16 mouse cellular contexts compared by ENCODE assay signal in genomic region chr16:51767556-51767955, GRCm38 (mm10).
A peak's percentile ranks its signal among the peaks of the same experiment; 100 is the strongest.
DNase-seq lines count a peak whose midpoint lies in the region; ATAC-seq and TF ChIP-seq lines count a peak whose summit lies in the region.
"Had no signal": no experiment of that assay in that cellular context is flagged by ENCODE, and none has a peak within 500 bp of the region (broad histone marks: within the 10 kb centered on the region; RNA-seq: fewer than 3 reads in every experiment).

No protein-coding gene starts in this region.

- H3K27me3 ChIP-seq in lung, embryonic 14.5 days (ENCODE audit: insufficient read depth, low read length), result no peaks in the 10 kb centered on the region
- H3K27me3 ChIP-seq: forebrain, embryonic 13.5 days; heart, embryonic 15.5 days; hindbrain, embryonic 13.5 days; midbrain, embryonic 13.5 days had no signal

- H3K4me3 ChIP-seq in lung, embryonic 14.5 days (ENCODE audit: low read depth, low read length), result no peak overlapping the region
- H3K4me3 ChIP-seq in lung, adult 2 months (replicated peaks; ENCODE audit: extremely low read depth, low read depth, low read length), result no peak overlapping the region
- H3K4me3 ChIP-seq: forebrain, embryonic 13.5 days; heart, embryonic 15.5 days; hindbrain, embryonic 13.5 days; midbrain, embryonic 13.5 days had no signal

- no peak overlapping the region for H3K27ac ChIP-seq in lung, embryonic 14.5 days (ENCODE audit: low read depth)
- H3K27ac ChIP-seq: forebrain, embryonic 13.5 days; heart, embryonic 15.5 days; hindbrain, embryonic 13.5 days; midbrain, embryonic 13.5 days had no signal

- no peaks in the 10 kb centered on the region for H3K36me3 ChIP-seq in lung, embryonic 14.5 days (ENCODE audit: insufficient read depth)
- H3K36me3 ChIP-seq: heart, embryonic 15.5 days; hindbrain, embryonic 13.5 days; midbrain, embryonic 13.5 days had no signal

- DNase-seq in lung, embryonic 14.5 days, result peak; percentile 17
- DNase-seq in lung, adult 2 months, result no peak
- DNase-seq in adrenal gland, adult 18-20 months (ENCODE audit: low spot score in 2 of 2), result peak; percentile 26 to 40
- DNase-seq in adrenal gland, postnatal 36 days, result peak; percentile 68 to 72
- DNase-seq in kidney, postnatal 25 days, result peak; percentile 58 to 75
- no peak for DNase-seq in left cerebral cortex, adult 8-10 months (ENCODE audit: low spot score in 2 of 2)
- DNase-seq in frontal cortex, postnatal 14 days (ENCODE audit: low spot score in 2 of 2), result no peak
- DNase-seq: cerebellum, adult 8-10 months; heart, adult 11 months; right cerebral cortex, postnatal 14 days; thymus, postnatal 36 days had no signal

- H3K4me2 ChIP-seq in lung, embryonic 14.5 days, result no peak overlapping the region
- H3K4me2 ChIP-seq: forebrain, embryonic 13.5 days; heart, embryonic 15.5 days; hindbrain, embryonic 13.5 days; midbrain, embryonic 13.5 days had no signal

- no peaks in the 10 kb centered on the region for H3K4me1 ChIP-seq in lung, embryonic 14.5 days (ENCODE audit: insufficient read depth)
- H3K4me1 ChIP-seq in lung, adult 2 months (ENCODE audit: control insufficient read depth, insufficient read depth, low read length), result no peaks in the 10 kb centered on the region
- H3K4me1 ChIP-seq: forebrain, embryonic 13.5 days; heart, embryonic 15.5 days; hindbrain, embryonic 13.5 days; midbrain, embryonic 13.5 days had no signal

- TF ChIP-seq POLR2A in lung, adult 2 months (IDR thresholded peaks at IDR 0.05; ENCODE audit: borderline replicate concordance, extremely low read depth, low read depth, low read length), result no peak

- H3K9ac ChIP-seq in lung, embryonic 14.5 days, result no peak overlapping the region
- H3K9ac ChIP-seq: forebrain, embryonic 13.5 days; heart, embryonic 15.5 days; hindbrain, embryonic 13.5 days; midbrain, embryonic 13.5 days had no signal

- no peak for ATAC-seq in lung, embryonic 14.5 days (ENCODE audit: insufficient read depth)
- ATAC-seq in inflammation-experienced regulatory T-cells, adult 6 months, result no peak
- ATAC-seq: forebrain, embryonic 13.5 days; midbrain, embryonic 13.5 days had no signal

- H3K9me3 ChIP-seq in lung, embryonic 14.5 days (ENCODE audit: low read depth, low read length), result no peaks in the 10 kb centered on the region
- H3K9me3 ChIP-seq: forebrain, embryonic 13.5 days; heart, embryonic 15.5 days; hindbrain, embryonic 13.5 days; midbrain, embryonic 13.5 days had no signal

- TF ChIP-seq CTCF in lung, embryonic 14.5 days (IDR thresholded peaks at IDR 0.05; ENCODE audit: low read depth), result no peak
- no peak for TF ChIP-seq CTCF in lung, adult 2 months (IDR thresholded peaks at IDR 0.05; ENCODE audit: insufficient read depth, low read length)

- WGBS in lung, embryonic 14.5 days, result 61% methylated on average over 3 of the region's 3 CpGs
- WGBS in lung, adult 2 months, result 70% methylated on average over 3 of the region's 3 CpGs

Comparison
In these comparisons a context has a peak if more than half of its experiments do, and no peak if none do; other contexts are left out.
1. DNase-seq: peak in lung, embryonic 14.5 days (single experiment), adrenal gland, adult 18-20 months (2 of 2), adrenal gland, postnatal 36 days (2 of 2) and kidney, postnatal 25 days (2 of 2); none in lung, adult 2 months (single experiment), left cerebral cortex, adult 8-10 months (0 of 2) and frontal cortex, postnatal 14 days (0 of 2).